Mouse (Mus musculus) bone marrow, adult 2 months (tissue): ENCODE measurements around the gene Plxnd1.

Experiments used
- CTCF ChIP-seq: fragments of 200-500 bp; IDR thresholded peaks from 2 replicates; pipeline ENCODE4 v1.5.1; 2011; ENCODE audit warnings: low read length, control low read depth; ENCODE audit not compliant: control insufficient read depth, insufficient read depth
- POLR2A ChIP-seq: fragments of 200-500 bp; IDR thresholded peaks from 2 replicates; pipeline ENCODE4 v1.6.1; 2011; ENCODE audit warnings: low read depth, mild to moderate bottlenecking, control low read depth, low read length, borderline replicate concordance; ENCODE audit not compliant: control insufficient read depth

DNA sequence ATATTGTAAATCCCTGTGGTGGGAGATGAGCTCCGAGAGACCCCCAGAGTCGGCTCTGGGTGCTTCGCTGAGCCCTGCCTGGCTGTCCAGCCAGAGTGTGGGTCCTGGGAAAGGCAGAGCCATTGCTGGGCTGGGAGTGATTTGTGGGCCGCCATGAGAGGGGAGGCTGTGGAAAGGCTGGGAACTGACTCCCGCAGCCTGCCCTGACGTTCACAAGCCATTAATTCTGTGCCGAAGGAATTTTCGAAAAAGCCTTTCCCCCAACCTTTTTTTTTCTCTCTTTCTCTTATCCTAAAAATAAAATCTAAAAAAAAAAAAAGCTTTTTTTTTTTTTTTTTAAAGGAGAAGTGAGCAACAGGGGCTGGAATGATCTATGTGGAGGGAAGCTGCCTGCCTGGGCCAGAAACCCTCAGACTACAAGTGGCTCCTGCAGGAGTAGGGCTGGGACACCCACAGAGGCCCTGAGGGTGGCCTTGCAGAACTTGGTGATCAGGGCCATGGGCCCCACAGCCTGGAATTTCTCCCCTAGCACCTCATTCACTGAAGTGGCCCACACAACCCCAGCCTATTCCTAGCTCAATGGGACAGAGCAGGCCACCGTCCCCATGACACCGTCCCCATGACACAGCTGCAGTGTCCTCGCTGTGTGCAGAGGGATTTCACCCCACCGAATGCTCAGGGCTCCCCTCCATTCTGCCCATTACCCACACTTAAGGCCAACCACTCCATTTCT, 11.3 kb downstream of the Plxnd1 start:
- no peak for TF ChIP-seq CTCF
- TF ChIP-seq POLR2A = no peak
